ENCODE assay signal across 10 mouse cellular contexts in the genomic region with DNA sequence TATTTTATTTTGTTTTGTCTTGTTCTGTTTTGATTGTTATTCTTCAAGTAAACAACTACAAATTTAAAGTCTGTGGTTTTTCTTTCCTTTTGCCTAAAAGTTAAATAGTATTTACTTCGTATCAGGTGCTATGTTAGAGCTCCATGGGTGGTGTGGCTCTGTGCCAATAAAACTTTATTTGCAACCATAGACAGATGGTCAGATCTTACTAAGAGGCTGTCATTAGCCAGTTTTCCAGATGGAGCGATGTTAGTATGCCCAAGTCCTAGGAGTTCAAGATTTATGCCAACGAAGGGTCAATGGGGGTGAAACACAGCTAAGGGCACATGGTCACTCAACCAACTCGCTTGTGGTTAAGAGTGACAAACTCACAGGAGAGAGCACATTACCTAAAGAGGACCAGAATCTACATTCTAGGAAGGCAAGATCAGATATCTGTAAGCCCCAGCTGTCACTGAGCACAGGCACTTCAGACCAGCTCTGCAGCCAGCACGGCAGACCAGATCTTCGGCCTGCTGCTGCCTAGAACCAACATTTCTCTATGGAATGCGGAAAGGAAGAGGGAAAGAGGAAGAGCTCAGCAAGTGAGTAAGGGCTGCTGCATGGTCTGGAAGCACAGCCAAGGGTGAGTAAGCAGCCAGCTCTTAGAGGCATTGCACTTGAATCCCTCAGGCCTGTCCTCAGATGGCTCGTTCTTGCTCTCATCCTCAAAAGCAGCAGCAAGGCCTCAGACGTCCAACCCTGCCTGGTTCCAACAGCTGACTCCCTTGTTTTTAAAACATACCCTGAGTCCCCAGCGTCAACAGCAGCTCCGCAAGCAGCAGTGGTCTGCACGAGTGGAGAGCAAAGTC. TPM values are rescaled to one million over a fixed set of nuclear protein-coding genes. Genes with fewer than 3 reads are reported as not detected.
A peak's percentile ranks its signal among the peaks of the same experiment; 100 is the strongest.
DNase-seq lines count a peak whose midpoint lies in the region; ATAC-seq and TF ChIP-seq lines count a peak whose summit lies in the region.
"Had no signal": no experiment of that assay in that cellular context is flagged by ENCODE, and none has a peak within 500 bp of the region (broad histone marks: within the 10 kb centered on the region; RNA-seq: fewer than 3 reads in every experiment).

No protein-coding gene starts in this region.

- DNase-seq in heart, adult 11 months = peak; percentile 97
- DNase-seq in heart, adult 8-10 months (ENCODE audit: low spot score) = no peak
- DNase-seq in left cerebral cortex, postnatal 4 days = peak; percentile 36
- no peak for DNase-seq in left cerebral cortex, adult 18-20 months (ENCODE audit: low spot score in 2 of 2)
- no peak for DNase-seq in Patski (ENCODE audit: low read depth, low spot score)
- peak; percentile 26 to 38 for DNase-seq in heart, postnatal 14 days
- no peak for DNase-seq in spleen, adult 12 weeks (ENCODE audit: low spot score)
- DNase-seq in ovary, postnatal 14 days (ENCODE audit: low spot score) = no peak

- in situ Hi-C loops in Patski (cut with MboI; ENCODE audit: low pct_unique_long_range_greater_than_20kb) = no loop called here

- CTCF ChIA-PET in Patski (lab: Charles Lee) = interaction anchor here (0.7 to 1.3 kb wide), 4 partner anchors 29 to 123 kb away, joined by 3 to 4 read pairs (median 3); no protein-coding TSS in a partner anchor

- POLR2A ChIA-PET in Patski (lab: Charles Lee) = no interaction called here

- intact Hi-C loops in left cerebral cortex, postnatal 4 days (cut with DNase I) = no loop called here
- intact Hi-C loops in heart, postnatal 14 days (cut with DNase I) = no loop called here

- H3K27me3 ChIP-seq in Patski = no peaks in the 10 kb centered on the region
- H3K27me3 ChIP-seq: limb, embryonic 13.5 days had no signal

- no peak for TF ChIP-seq CTCF in Patski (IDR thresholded peaks at IDR 0.05)

- ATAC-seq in Patski = peak; percentile 75
- ATAC-seq: CD4-positive, CD25-positive, alpha-beta regulatory T cell, adult 4 months had no signal

RNA-seq across cellular contexts. Expression of gene Cd93, which starts 54.3 kb away (rescaled TPM):
- total RNA-seq in heart, adult 8-10 months (2022) = 10 to 100 TPM; 30.6 to 48.2 (median 40.0) TPM
- 10 to 100 TPM; 24.7 to 26.9 TPM for total RNA-seq in left cerebral cortex, postnatal 4 days (2021)
- total RNA-seq in left cerebral cortex, adult 18-20 months (2021) = 1 to 10 TPM; 4.6 to 5.3 TPM
- polyA plus RNA-seq in Patski (2021) = 0.01 TPM
- 100 to 1,000 TPM; 123 to 126 TPM for total RNA-seq in heart, postnatal 14 days (2021)

Comparison
In these comparisons a context has a peak if more than half of its experiments do, and no peak if none do; other contexts are left out.
1. DNase-seq: peak in heart, adult 11 months (single experiment), left cerebral cortex, postnatal 4 days (single experiment) and heart, postnatal 14 days (2 of 2); none in heart, adult 8-10 months (single experiment), left cerebral cortex, adult 18-20 months (0 of 2), Patski (single experiment), spleen, adult 12 weeks (single experiment) and ovary, postnatal 14 days (single experiment).
2. RNA of gene Cd93, which starts 54.3 kb away (total RNA-seq): 123 to 126 TPM in heart, postnatal 14 days, 30.6 to 48.2 TPM in heart, adult 8-10 months and 24.7 to 26.9 TPM in left cerebral cortex, postnatal 4 days; 4.6 to 5.3 TPM in left cerebral cortex, adult 18-20 months; every median in the first group is over 4 times any median in the second.